Mouse (Mus musculus) MN1 (cell line): ENCODE results near the gene Eid2b.
"Not testable (repeated sequence)": the region's sequence is repeated elsewhere in the genome, so short reads cannot be mapped to it uniquely, and the experiment has no call there.

ENCODE experiments used
- DNase-seq: peaks from one replicate; pipeline ENCODE4 v3.0.0-alpha.2; 2016; ENCODE audit warnings: low spot score

Eid2b gene

GRCm38 (mm10) chr7:28277615-28278278 lies at the start of gene Eid2b:
TSS of gene Eid2b (plus strand) at chr7:28277739.
- DNase-seq: peak; percentile 93

- DNase-seq: not testable (repeated sequence)
Measured at GRCm38 (mm10) chr7:28243943-28244342, 33.6 kb upstream of the Eid2b start.

DNA sequence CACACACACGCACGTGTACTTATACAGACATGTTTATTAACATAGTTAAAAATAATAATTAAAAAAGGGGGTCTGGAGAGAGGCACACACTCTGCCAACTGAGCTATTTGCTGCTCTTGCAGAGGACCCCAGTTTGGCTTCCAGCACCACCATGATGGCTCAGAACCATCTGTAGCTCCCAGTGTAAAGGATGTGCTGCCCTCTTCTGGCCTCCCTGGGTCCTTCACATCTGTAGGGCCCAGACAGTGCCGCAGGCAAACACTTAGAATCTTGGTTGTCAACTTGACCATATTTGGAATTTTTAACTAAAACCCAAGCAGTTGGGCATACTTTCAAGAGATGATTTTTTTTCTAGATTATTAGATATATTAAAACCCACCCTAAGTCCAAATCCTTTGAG lies 28.6 kb upstream of the Eid2b start:
- DNase-seq: no peak

- no peak for DNase-seq
Measured at GRCm38 (mm10) chr7:28251976-28252375, 25.6 kb upstream of the Eid2b start.

DNA sequence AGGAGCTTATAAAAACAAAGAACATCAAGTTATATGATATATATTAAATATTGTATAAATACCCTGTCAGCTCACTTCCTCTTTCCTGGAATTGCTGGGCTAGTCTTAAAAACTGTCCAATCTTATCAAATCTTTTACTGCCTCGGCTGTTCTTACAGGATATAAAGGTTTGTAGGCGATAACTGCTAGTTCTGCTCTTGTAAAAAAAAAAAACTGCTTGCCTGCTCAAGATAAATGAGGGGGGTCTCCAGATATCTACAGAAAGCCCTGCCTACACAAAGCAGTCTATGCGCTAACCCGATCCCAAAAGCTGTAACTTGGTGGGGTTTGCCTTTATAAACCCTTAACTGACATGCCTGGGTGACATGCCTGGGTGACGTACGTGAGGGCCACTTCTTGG lies 22.9 kb upstream of the Eid2b start:
- no peak for DNase-seq

GRCm38 (mm10) chr7:28255476-28255875 lies 22.1 kb upstream of the Eid2b start:
- DNase-seq: no peak

GRCm38 (mm10) chr7:28262861-28263260 lies 14.7 kb upstream of the Eid2b start:
- DNase-seq: no peak

DNA sequence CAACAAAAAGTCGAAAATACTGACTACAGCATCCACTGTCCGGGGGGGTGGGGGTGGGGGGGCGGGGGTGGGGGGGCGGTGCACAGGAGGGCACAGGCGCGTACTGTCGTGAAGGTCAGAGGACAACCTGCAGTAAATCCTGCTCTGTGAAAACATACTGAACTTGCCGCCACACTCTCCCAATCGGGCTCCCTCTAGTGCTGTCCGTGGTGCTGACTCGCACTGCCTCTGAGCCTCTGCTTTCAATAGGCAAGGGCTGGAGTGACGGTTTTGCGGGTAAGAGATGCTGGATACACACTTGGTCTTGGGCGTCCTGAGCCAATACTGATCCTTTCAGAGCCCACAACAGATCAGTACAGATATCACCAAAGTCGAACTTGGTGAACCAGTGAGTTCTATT lies 13.8 kb upstream of the Eid2b start:
- no peak for DNase-seq

GRCm38 (mm10) chr7:28265391-28265790 lies 12.1 kb upstream of the Eid2b start:
- DNase-seq: no peak

DNA sequence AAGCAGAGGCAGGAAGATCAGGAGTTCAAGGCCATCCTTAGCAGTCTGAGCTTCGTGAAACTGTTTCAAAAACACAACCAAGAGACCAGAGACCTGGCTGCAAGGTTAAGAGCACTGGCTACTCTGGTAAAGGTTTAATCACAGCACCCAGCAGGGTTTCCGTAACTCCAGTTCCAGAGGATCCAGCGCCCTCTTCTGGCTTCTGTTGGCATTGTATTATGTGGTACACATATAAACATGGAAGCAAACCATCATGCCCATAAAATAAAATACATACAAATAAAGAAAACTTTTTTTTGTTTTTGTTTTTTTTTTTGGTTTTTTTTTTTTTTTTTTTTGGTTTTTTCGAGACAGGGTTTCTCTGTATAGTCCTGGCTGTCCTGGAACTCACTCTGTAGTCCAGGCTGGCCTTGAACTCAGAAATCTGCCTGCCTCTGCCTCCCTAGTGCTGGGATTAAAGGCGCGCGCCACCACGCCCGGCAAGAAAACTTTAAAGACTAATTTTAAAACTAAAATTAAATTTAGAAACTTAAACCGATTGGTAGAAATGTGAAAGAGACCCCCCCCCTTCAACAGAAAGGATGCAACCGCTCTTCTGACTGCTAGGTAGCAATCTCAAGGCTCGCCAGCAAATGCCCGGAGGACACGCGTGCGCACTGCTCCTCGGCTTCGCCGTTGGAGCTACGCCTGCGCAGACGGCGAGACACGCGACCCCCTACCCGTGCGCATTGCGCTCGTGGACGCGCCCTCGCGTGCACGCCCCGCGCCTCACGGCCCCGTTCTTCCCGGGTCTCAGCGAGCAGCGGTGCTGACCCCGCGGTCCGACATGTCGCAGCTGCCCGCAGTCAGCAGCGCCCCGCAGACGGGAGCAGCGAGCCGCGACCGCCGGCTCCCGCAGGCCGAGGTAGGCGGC lies 10.2 kb upstream of the Eid2b start, which contains the start of gene Eid2:
Eid2 (plus strand) TSS at position 753 of the 913 bp plus-strand sequence.
- peak; percentile 90 for DNase-seq

- peak; percentile 69 for DNase-seq
Measured at GRCm38 (mm10) chr7:28268042-28268531, 9.5 kb upstream of the Eid2b start.

GRCm38 (mm10) chr7:28268576-28268975 lies 9.0 kb upstream of the Eid2b start:
- no peak for DNase-seq

DNA sequence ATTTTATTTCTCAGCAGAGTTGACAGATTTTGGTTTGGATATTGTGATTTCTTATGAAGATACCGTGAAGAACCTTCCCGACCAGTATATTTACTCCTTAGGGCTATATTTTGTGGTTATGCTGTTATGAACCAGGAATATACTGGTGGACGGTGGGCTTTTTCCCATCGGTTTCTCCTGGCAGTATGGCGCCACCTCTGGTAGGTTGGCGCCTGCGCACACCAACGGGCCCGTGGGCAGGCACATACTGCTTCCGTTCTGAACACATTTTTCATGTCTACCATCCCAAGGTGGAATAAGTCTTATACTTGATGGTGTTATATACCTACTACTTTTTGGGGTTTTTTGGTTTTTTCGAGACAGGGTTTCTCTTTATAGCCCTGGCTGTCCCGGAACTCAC lies 8.2 kb upstream of the Eid2b start:
- peak; percentile 23 for DNase-seq

GRCm38 (mm10) chr7:28271761-28272160 lies 5.8 kb upstream of the Eid2b start:
- DNase-seq: no peak

GRCm38 (mm10) chr7:28277237-28277614 lies 313 bp upstream of the Eid2b start:
- no peak for DNase-seq

DNA sequence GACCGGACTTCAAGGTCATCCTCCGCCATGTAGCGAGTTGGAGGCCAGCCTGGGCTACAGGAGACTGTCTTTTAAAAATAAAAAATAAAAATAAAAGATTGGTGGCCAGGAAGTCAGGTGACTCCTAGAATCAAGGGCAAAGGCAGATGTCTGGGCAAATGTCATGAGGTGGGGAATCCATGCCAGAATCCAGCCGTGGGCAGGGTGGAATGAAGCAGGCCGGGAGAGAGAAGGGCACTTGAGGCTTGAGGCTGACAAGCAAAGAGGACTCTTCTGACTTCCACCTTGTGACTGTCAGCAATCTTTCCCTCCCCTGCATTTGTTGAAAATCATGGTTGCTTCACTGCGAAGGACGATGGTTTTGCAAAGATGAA lies 727 bp downstream of the Eid2b start:
- DNase-seq: no peak

GRCm38 (mm10) chr7:28280630-28281029 lies 3.1 kb downstream of the Eid2b start:
- DNase-seq: no peak

GRCm38 (mm10) chr7:28290165-28290564 lies 12.6 kb downstream of the Eid2b start:
- no peak for DNase-seq

DNA sequence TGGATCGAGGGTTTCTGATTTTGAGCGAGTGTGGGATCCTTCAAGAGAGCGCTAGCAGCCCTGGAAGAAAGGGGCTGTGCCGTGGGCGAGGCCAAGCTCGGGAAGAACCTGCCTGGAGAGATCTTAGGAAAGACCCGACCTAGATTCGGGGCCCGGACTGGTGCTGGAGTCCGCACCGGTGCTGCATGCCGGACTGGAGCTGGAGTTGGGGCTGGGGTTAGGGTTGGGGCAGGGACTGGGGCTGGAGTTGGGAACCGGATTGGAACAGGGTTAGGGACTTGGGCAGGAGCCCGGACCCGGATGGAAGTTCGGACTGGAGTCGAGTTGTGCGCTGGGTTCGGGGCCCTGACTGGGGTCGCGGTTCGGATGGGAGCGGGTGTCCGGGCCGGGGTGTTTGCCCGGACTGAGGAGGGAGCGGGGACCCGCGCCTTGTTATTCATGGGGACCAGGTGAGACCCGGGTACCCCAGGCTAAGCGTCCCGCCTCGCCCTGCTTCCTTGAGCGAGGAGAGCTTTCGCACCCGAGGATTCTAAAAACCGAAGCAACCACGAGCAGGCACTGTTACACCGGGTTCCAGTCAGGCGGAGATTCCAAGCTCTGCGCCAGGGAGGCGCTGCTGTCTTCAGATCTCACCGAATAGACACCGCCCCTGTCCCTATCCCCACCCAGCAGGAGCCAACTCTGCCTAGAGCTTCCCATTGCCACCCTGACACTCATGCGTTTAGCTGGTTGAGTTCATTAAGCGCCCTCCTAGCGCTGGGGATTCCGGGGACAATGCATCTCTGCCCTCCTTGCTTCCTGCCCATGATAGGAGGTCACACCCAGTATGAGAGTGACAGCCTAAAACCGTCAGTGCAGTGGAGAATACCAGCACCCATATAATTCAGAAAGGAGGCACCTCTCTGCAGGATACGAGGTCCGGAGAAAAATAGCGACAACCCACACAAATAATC lies 13.4 kb downstream of the Eid2b start, which contains the start of gene Selenov:
Selenov (minus strand) TSS at position 549 of the 953 bp plus-strand sequence.
- no peak for DNase-seq

DNA sequence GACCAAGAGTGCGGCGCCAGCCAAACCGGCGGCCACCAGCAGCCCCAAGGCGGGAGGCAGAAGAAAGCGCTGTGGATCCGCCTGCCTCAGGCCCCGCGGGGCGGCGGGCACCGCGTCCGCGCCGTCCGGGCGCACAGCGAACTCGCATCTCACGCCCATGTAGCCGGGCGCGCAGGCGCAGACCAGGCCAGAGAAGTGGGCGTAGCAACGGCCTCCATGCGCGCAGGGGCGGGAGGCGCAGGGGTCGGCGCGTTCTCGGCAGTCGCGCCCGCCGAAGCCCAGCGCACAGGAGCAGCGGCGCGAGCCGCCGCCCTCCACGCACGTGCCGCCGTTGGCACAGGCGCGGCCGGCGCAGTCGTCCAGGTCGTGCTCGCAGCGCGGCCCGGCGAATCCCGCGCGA lies 16.9 kb downstream of the Eid2b start:
- DNase-seq: peak; percentile 71

GRCm38 (mm10) chr7:28298837-28299625 lies 21.5 kb downstream of the Eid2b start:
- peak; percentile 77 for DNase-seq
